Mouse (Mus musculus): ENCODE results near the gene Oxt.
"Not testable (repeated sequence)": the region's sequence is repeated elsewhere in the genome, so short reads cannot be mapped to it uniquely, and the experiment has no call there.

Oxt gene

DNA sequence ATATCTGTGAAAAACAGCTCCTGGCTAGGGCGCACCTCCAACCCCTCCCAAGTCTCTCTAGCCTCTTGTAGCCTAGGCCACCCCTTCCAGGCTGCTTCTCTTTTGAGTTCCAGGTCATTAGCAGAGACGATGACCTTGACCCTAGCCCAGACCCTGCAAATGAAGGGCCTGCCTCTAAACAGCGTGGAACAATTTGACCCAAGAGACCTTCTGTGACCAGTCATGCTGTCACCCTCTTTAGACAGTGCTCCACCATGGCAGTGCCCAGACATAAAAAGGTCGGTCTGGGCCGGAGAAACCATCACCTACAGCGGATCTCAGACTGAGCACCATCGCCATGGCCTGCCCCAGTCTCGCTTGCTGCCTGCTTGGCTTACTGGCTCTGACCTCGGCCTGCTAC is at the start of gene Oxt:
TSS of gene Oxt (plus strand) at position 301 of the 400 bp plus-strand sequence.
- in situ Hi-C loops (cut with MboI; ENCODE audit: low sequenced_read_pairs), result no loop called here

DNA sequence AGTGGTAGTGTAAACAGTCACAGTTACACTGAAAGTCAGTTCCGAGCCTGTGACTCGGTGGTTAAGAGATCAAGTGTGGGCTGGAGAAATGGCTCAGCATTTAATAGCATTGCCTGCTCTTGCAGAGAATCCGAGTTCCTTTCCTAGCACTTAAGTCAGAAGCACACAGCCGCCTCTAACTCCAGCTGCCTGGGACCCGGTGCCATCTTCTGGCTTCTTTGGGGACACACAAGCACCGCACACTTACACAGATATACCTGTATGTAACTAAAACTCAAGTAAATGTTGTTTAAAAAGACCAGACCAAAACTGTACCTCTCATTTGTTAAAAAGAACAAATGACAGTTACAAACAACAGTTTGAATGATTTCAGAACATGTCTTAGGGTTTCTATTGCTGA is 47.5 kb upstream of the Oxt start:
- in situ Hi-C loops (cut with MboI; ENCODE audit: low sequenced_read_pairs), result no loop called here

DNA sequence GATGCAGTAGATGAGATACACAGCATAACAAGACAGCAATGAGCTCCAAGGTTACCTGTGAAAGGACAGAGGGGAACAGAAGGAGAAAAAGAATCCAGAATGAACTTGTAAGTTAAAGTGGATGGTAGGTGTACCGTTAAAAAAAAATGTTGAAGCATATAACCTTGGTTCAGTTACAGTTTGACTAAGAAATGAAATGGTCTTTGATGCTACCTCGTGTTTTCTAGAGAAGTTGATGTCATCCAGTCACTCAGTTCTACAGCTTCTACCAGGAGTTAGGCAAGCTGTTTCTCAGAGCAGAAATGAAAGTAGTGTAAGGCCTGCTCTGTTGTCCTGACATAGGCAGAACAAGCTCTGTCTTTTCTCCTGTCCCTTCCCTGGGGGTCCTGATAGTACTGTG is 46.7 kb upstream of the Oxt start:
- in situ Hi-C loops (cut with MboI; ENCODE audit: low sequenced_read_pairs), result no loop called here

DNA sequence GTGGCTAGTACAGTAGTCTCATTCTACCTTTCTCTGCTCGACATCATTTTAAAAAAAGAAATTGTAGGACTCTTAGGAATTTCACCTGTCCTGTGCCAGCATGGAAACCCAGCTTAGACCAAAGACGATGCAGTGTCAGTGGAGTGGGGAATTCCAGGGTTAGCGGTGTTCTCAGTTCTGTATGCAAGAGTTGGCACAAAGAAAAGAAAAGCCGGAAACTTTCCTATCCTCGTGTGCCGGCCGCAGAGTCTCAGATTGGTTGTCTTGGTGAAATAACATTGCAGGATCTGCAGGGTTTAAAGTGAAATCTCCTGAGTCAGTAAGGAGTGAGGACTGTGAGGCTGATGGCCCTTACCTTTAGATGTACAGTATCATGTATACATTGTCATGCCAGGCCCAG is 46.0 kb upstream of the Oxt start:
- in situ Hi-C loops (cut with MboI; ENCODE audit: low sequenced_read_pairs), result no loop called here

DNA sequence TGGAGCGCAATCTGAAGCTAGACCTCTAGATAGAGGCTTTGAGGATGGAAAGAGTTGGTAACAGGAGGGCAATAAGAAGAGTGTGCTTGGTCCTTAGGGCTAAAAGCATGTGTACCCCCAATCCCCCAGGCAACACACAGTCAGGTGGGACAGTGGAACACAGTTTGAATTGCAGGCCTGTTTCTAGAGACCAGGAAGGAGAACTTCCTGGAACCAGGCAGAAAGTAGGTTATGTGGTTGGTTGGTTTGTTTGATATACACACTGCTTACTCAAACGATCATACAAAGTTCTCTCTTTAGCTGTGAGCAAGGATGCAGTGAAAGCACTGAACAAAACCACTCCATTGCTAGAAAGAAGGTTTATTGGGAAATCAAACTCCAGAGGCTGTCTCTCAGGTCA is 43.8 kb upstream of the Oxt start:
- in situ Hi-C loops (cut with MboI; ENCODE audit: low sequenced_read_pairs), result no loop called here

DNA sequence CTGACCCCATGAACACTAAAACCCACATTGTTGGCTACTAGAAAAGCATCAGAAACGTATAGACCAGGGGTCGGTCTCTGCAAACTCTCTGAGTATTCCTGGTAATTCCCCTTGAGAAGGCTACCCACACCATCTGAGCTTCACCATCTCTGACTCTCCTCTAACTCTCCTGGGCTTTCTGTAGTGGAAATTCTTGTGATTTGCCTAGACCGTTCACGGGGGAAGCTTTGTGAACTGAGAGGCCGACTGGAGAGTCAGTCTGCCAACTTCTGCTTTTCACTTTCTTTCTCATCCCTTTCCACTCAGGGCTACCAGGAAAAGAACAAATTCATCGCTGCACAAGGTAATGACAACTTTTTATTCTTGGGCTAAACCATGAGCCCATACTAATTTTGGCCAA is 41.0 kb upstream of the Oxt start:
- in situ Hi-C loops (cut with MboI; ENCODE audit: low sequenced_read_pairs), result no loop called here

DNA sequence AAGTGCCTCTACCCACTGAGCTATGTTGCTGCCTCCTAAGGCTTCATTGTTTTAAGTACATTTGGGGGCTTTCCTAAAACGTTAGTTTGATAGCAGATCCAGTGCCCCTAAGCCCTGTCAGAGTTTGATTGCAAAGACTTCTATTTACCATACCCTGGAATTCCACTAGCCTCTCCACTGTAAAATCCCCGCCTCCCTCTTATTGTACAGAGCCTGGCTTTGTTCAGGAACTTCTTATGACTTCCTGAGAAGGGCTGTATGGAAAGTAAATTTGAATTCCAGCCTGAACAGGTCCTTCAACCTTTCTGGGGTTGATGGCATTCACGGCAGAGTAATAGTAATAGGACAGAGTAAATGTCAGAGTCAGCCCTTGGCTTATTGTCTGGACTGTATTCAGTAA is 39.1 kb upstream of the Oxt start:
- in situ Hi-C loops (cut with MboI; ENCODE audit: low sequenced_read_pairs), result no loop called here

DNA sequence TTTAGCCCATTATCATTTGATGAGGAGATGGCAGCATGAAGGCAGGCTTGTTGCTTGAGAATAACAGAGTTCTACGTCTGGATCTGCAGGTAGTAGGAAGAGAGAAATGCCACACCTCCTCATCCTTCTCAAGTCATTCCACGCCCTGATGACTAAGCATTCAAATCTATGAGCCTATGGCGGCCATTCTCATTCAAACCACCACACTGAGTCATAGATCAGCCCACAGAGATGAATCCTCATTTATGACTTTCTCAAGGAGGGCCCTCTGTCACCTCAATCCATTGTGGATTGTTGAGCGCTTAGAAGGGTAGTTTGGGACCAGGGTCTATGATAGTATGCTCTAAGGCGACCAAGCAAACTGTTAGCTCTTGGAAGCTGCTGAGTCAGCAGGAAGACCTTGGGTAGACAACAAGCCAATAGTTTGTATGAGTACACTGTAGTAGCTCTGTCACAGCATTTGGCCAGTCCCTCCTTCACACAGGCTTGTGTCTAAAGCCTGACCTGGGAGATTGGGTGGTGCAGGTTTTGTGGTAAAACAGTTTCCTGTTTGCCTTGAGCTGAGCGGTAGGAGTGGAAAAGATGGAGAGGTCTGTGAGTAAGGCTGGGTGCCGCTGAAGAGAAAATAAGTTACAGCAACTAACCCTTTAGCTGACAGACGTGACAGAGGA is 37.0 kb upstream of the Oxt start:
- in situ Hi-C loops (cut with MboI; ENCODE audit: low sequenced_read_pairs), result no loop called here

DNA sequence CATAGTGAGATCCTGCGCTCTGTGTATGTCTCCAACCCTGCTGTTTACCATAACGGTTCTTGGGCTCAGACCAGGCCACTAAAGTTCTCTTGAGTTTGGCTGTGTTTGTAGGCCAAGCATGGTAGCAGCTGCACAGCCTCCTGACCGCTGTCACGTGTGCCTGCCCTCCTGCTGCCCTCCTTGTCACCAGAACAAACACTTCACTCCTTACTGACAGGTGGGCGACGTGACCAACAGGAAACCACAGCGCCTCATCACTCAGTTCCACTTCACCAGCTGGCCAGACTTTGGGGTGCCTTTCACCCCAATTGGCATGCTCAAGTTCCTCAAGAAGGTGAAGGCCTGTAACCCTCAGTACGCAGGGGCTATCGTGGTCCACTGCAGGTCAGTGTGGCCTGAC is 35.7 kb upstream of the Oxt start:
- in situ Hi-C loops (cut with MboI; ENCODE audit: low sequenced_read_pairs), result no loop called here

DNA sequence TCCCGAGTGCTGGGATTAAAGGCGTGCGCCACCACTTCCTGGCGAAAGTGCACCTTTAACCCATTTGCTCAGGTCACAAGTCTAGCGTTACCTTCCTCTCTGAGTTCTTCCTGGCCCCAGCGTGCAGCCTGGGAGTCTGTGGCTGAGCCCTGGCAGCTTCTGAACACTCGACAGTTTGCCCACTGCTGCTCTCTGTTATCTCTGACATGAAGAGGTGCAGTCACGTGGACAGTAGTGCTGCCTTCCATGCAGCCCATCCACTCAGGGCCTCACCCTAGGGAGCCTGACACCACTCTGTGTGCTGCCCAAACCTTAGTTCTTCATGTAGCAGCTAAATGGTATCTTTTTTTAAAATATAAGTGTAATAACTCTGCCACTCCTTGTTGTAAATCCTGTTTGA is 29.0 kb upstream of the Oxt start:
- in situ Hi-C loops (cut with MboI; ENCODE audit: low sequenced_read_pairs), result no loop called here

DNA sequence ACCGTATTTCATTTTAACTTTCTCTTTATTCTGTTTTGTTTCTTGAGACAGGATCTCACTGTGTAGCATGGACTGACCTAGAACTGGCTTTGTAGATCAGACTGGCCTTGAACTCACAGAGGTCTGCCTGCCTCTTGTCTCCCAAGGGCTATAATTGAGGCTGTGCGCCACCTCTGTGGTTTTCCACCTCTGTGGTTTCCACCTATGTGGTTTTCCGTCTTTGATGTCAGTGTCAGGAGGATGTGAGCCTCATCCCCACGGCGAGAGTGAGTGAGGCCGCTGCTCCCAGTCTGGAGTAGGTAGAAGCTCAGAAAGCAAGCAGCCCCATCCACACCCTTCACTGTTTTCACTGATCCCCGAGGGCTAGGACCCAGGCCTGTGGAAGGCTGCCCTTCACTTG is 21.1 kb upstream of the Oxt start:
- in situ Hi-C loops (cut with MboI; ENCODE audit: low sequenced_read_pairs), result no loop called here

DNA sequence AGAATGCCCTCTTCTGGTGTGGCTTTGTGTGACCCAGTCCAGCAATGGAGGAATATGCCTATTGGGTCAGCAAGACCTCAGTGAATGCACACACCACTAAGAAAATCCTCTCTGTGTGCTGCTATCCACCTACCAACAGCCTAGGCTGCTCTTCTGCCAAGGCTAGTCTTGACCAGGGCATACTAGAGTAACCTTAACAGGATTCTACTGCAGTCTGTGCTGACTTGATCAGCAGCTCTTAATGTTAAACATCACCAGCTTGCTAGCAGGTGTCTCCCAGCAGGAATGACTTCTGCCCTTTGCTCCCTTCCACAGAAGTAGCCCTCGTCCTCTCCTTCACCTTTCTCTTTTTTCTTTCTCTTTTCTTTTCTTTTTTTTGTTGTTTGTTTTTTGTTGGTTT is 19.7 kb upstream of the Oxt start:
- in situ Hi-C loops (cut with MboI; ENCODE audit: low sequenced_read_pairs), result no loop called here

DNA sequence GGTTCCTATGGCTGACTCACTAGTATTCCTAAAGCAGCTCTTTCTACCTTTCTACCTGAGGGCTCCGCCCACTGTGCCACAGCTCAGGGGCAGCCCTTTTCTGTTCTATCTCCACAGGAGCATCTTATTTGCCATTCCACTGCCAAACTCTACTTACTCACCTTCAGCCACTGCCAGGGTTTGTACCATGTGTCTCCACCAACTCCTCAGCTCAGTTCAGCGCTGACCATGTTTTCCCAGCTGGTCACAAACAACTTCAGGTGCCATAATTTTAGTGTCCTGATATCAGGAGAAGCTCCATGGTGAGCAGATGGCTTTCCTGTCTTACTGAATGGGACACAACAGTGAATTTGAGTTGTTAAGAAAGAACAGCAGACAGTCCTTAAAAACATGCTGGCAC is 18.5 kb upstream of the Oxt start:
- in situ Hi-C loops (cut with MboI; ENCODE audit: low sequenced_read_pairs), result no loop called here

DNA sequence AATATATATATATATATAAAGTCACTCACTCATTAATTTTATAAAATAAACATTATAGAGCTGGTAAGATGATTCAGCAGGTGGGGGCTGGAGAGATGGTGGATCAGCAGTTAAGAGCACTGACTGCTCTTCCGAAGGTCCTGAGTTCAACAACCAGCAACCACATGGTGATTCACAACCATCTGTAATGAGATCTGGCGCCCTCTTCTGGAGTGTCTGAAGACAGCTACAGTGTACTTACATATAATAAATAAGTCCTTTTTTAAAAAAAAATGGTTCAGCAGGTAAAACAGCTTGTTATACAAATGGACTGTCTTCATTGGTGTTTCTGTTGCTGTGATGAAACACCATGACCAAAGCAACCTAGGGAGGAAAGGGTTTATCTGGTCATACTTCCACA is 18.0 kb upstream of the Oxt start:
- in situ Hi-C loops (cut with MboI; ENCODE audit: low sequenced_read_pairs), result no loop called here

DNA sequence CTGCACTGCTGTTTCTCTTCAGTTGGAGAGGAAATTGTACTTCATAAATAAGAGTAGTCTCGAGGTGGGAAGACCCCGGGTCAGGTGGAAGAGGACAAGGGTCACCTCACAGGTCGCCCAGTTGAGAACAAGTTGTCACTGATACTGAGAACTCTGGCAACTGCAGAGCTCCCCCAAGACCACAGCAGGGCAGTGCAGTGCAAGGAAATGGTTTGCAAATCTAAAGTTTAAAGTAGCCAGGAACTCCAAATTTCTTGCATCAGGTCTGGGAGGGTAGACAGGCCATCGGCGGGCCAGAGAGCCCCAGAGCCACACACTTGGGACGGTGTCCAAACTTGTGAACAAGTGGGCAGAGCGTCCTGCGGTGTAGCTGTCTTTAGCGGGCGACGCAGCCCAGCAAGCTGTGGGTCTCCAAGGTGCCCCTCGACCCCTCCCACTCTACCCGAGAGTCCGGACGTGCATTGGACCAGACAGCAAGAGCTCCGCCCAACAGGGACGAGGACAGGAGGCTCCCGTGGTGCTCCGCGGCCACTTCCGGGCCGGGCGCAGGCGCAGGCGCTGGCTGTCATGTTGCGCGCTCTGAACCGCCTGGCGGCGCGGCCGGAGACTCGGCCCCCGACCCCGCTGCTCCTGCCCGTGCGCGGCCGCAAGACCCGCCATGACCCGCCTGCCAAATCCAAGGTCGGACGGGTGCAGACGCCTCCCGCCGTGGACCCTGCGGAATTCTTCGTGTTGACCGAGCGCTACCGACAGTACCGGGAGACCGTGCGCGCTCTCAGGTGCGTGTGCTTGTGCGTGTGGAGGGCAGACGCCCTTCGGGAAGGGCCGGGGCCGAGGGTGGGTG is 12.5 kb upstream of the Oxt start, which contains the start of gene Mrps26:
TSS of gene Mrps26 (plus strand) at position 531 of the 844 bp plus-strand sequence.
- in situ Hi-C loops (cut with MboI; ENCODE audit: low sequenced_read_pairs), result no loop called here

DNA sequence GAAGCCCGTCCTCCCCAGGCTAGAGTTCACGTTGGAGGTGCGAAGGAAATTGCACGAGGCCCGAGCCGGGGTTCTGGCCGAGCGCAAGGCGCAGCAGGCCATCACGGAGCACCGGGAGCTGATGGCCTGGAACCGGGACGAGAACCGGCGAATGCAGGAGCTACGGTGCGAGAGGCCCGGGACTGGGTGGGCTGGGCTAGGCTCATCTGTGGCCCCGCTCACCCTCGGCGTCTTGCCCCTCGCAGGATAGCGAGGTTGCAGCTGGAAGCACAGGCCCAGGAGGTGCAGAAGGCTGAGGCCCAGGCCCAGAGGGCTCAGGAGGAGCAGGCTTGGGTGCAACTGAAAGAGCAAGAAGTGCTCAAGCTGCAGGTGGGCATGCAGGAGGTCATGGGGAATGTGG is 11.9 kb upstream of the Oxt start:
- in situ Hi-C loops (cut with MboI; ENCODE audit: low sequenced_read_pairs), result no loop called here

DNA sequence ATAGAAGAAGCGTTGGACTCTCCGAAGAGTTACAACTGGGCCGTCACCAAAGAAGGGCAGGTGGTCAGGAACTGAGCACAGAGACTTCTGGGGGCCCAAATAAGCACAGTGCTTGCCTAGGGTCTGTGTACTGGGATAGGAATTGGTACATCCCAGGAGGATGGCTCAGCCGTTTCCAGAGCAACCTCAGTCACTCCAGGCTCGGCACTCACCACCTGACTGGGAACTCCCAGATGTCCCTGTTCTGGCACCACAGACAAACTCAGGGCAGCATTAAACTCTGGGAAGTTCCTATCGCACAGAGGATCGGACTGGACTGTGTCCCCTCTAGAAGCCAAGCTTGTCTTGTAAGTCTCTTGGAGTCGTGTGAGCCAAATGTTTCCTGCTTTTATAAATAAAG is 11.0 kb upstream of the Oxt start:
- in situ Hi-C loops (cut with MboI; ENCODE audit: low sequenced_read_pairs), result no loop called here

DNA sequence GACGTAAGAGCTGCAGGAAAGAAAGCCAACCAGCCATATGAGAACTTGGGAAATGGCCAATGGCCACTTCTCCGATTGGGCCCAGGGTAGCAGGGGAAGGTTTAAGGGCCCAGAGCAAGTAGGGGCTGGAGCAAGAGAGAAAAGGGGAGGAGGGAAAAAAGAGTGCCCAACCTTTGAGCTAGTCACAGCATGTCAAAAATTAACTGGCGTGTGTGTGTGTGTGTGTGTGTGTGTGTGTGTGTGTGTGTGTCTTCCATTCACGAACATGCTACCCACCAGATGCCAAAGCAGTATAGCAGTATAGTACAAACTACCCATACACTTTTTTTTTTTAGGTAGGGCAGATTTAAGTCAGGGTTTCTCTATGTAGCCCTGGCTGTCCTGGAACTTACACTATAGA is 7.1 kb upstream of the Oxt start:
- in situ Hi-C loops (cut with MboI; ENCODE audit: low sequenced_read_pairs), result no loop called here

DNA sequence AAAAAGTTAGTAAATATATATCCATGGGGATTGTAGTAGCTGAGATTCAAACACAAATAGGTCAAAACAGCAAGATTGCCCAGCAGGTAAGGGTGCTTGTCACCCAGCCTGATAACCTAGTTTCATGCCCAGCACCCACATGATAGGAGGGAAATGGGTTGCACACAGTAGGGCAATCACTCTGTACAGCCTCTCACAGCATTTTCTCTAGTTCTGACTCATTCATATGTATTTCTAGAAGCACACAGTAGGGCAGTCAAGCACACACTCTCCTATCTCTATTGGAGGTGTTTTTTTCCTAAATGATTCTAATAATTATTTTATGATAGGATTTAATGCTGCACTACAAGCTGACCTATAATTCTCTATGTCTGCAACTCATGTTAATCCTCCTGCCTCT is 6.0 kb upstream of the Oxt start:
- in situ Hi-C loops (cut with MboI; ENCODE audit: low sequenced_read_pairs), result no loop called here

DNA sequence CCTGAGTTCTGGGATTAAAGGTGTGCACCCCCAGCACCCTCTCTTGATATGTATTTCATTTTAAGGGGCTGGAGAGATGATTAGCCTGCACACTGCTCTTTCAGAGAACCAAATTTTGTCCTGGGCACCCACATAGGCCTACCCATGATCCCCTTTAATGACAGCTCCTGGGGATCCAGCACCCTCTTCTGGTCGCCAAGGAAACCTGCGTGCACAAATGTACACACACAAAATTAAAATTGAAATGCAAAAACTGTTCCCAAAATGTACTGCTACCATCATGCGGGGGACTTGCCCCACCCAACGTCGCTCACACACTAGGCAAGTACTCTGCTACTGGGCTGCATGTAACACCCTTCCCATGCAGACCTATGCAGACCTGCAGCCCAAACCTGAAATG is 1.0 kb upstream of the Oxt start:
- in situ Hi-C loops (cut with MboI; ENCODE audit: low sequenced_read_pairs), result no loop called here

DNA sequence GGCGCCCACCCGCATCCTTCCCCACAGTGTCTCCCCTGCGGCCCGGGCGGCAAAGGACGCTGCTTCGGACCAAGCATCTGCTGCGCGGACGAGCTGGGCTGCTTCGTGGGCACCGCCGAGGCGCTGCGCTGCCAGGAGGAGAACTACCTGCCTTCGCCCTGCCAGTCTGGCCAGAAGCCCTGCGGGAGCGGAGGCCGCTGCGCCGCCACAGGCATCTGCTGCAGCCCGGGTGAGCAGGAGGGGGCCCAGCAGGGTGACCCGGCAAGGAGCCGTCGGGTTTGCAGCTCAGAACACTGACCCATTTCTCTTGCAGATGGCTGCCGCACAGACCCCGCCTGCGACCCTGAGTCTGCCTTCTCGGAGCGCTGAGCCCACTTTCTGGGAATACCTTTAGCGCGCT is 591 bp downstream of the Oxt start:
- in situ Hi-C loops (cut with MboI; ENCODE audit: low sequenced_read_pairs), result not testable (repeated sequence)

DNA sequence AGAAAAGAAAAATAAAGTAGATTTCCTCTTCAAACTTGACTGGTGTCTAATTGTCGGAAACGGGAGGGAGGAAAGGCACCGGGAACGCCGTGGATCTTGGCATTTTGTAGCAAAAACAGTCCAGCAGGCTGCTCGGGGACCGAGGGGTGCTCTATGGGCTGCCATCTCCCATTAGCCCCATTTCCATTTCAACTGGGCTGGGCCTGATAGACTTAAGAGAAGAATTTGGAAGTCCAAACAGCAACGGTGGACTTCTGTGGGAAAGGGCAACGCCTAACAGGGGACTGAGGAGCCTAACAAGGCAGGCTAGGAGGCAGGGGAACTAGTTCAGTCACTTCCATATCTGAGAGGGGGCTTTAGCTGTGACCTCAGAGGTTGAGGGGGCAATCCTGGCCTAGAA is 1.0 kb downstream of the Oxt start:
- in situ Hi-C loops (cut with MboI; ENCODE audit: low sequenced_read_pairs), result no loop called here

DNA sequence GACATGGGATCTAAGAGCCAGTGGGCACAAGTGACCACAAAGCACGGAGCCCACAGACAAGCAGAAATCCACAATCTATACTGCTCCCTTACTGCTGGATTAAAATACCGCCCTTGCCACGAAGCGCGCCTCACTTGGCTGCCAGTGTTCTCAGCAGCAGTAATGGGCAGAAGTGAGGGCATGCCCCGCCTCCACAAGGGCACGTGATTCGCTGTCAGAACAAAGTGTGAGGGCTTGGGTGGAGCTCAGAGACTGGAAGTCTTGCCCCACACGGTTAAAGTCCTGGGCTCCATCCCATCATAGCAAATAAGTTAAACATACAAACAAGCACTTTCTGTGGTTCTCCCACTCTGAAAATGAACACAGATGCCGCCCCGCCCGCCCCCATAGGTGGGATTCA is 1.7 kb downstream of the Oxt start:
- in situ Hi-C loops (cut with MboI; ENCODE audit: low sequenced_read_pairs), result no loop called here

Data from CH12F3 (cell line).